Mouse (Mus musculus) lung, embryonic 16.5 days (tissue): ENCODE results near the gene Pde8b. TPM values are rescaled to one million over a fixed set of nuclear protein-coding genes. Genes with fewer than 3 reads are reported as not detected.

Experiments
- ATAC-seq: fragments of 200-750 bp; cut with Nextera tagmentation; 2 replicates; pipeline ENCODE4 v1.8.0; 2017; ENCODE audit warnings: low read depth, mild to moderate bottlenecking, moderate library complexity
- H3K27ac ChIP-seq: fragments of 300-500 bp; sonication (generic); 2 replicates; pipeline ENCODE4 v1.5.1; 2014; ENCODE audit warnings: mild to moderate bottlenecking, control low read depth, low read length
- H3K27me3 ChIP-seq: fragments of 300-500 bp; sonication (generic); 2 replicates; pipeline ENCODE4 v1.6.1; 2014; ENCODE audit warnings: low read depth, low read length, mixed read lengths; ENCODE audit not compliant: control insufficient read depth, insufficient read depth
- H3K36me3 ChIP-seq: fragments of 300-500 bp; sonication (generic); 2 replicates; pipeline ENCODE4 v1.6.1; 2014; ENCODE audit warnings: low read length; ENCODE audit not compliant: control insufficient read depth, insufficient read depth
- H3K4me1 ChIP-seq: fragments of 300-500 bp; sonication (generic); replicated peaks from 2 replicates; pipeline ENCODE4 v1.6.1; 2014; ENCODE audit warnings: low read length, mixed read lengths; ENCODE audit not compliant: control insufficient read depth, insufficient read depth
- H3K4me2 ChIP-seq: fragments of 300-500 bp; sonication (generic); 2 replicates; pipeline ENCODE4 v1.6.1; 2014; ENCODE audit warnings: low read depth, low read length, control low read depth
- H3K4me3 ChIP-seq: fragments of 300-500 bp; sonication (generic); 2 replicates; pipeline ENCODE4 v1.5.1; 2014; ENCODE audit warnings: mild to moderate bottlenecking, low read length, control low read depth
- H3K9ac ChIP-seq: fragments of 300-500 bp; sonication (generic); 2 replicates; pipeline ENCODE4 v1.6.1; 2014; ENCODE audit warnings: low read length, control low read depth
- H3K9me3 ChIP-seq: fragments of 300-500 bp; sonication (generic); 2 replicates; pipeline ENCODE4 v1.6.1; 2016; ENCODE audit warnings: low read length; ENCODE audit not compliant: control insufficient read depth
- WGBS: fragments of 180-500 bp; shearing (Covaris S2); extraction: QIAGEN DNeasy Blood & Tissue Kit; methylation state at CpG from one replicate; pipeline ENCODE4 v1.1.7; 2014; 5-methylcytosine and 5-hydroxymethylcytosine counted together
- polyA plus RNA-seq: library from polyadenylated mRNA; unstranded; fragments of >200 nt; fragmentation: Nextera tagmentation; extraction: Ambion mirVana; gene quantifications from 2 replicates; pipeline ENCODE4 v1.2.1, GENCODE M21; 2015

Gene Pde8b
- polyA plus RNA-seq, 1 experiment from 2014 or later: 9.4 TPM

DNA sequence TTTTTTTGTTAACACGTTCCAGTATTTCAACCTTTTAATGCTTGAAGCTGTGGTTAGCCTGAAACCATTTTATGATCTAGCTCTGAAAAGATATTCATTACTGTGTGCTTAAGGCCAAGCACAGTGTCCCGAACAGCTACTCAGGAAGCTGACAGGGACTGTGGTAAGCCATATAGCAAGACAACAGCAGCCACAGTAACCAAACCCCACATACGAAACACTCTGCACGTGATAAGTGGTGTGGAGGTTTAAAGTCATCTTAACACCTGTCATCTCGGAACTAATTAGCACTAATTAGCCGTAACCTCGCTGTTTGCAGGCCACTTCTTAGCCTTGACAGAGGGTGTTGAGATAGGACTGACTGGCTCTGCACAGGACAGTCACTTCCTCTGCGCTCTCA is 242.9 kb downstream of the Pde8b start:
- WGBS: 69% methylated on average over 8 of the region's 8 CpGs
- Histone ChIP-seq H3K4me1 (no peaks in the 10 kb centered on the region), H3K4me3 (no peak overlapping the region), H3K9ac (no peak overlapping the region), H3K4me2 (no peak overlapping the region), H3K9me3 (no peaks in the 10 kb centered on the region), H3K27ac (no peak overlapping the region), H3K36me3 (peaks cover 4% of the 10 kb centered on the region; the same call in 1 of the 2 replicates), H3K27me3 (no peaks in the 10 kb centered on the region)
- no peak for ATAC-seq

DNA sequence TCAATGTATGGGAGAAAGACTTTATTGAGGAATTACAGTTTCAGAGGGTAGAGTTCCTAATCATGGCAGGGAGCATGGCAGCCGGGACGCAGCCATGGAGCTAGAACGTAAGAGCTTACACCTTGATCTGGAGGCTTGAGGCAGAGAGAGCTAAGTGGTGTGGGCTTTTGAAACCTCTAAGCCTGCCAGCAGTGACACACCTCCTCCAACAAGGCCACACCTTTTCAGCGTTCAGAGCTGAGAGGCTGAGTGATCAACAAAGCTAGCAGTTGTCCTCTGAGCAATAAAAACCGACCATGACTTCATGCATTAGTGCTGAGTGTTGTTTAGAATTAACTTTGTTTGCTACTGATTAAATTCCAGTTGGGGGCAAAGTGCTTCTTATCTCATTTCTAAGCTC is 259.6 kb downstream of the Pde8b start:
- H3K4me1 ChIP-seq: no peaks in the 10 kb centered on the region
- no peak for ATAC-seq
- H3K9me3 ChIP-seq: no peaks in the 10 kb centered on the region; the same call in 1 of the 2 replicates
- H3K9ac ChIP-seq: no peak overlapping the region
- H3K27me3 ChIP-seq: no peaks in the 10 kb centered on the region
- no peaks in the 10 kb centered on the region for H3K36me3 ChIP-seq
- 36% methylated on average over 5 of the region's 5 CpGs for WGBS
- H3K4me3 ChIP-seq: no peak overlapping the region
- H3K4me2 ChIP-seq: no peak overlapping the region
- no peak overlapping the region for H3K27ac ChIP-seq

DNA sequence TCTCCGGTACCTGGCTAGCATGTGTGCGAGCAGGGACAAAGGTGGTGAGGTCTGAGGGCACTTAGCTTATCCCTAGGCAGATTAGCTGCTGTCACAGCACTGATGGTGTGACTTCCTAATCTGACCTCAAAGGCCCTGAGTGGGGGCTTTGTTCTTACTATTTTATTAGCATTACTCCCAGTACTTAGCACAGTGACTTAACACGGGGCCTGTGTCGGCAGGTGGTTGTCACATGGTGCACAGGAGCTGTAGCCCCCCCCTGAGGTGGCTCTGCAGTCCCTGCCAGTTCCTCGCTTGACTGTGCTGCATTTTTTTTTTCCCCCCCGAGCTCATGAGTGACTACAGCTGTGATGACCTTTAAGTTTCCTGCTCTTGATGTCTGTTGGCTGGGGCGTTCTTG is 271.1 kb downstream of the Pde8b start:
- Histone ChIP-seq H3K9ac (no peak overlapping the region), H3K9me3 (no peaks in the 10 kb centered on the region), H3K27me3 (no peaks in the 10 kb centered on the region), H3K27ac (no peak overlapping the region), H3K4me1 (peaks cover 14% of the 10 kb centered on the region; the same call in 1 of the 2 replicates), H3K4me2 (no peak overlapping the region), H3K4me3 (no peak overlapping the region), H3K36me3 (0 out of 2 replicates have a peak, but pooled peaks cover 3% of the 10 kb centered on the region)
- 41% methylated on average over 7 of the region's 7 CpGs for WGBS
- no peak for ATAC-seq

DNA sequence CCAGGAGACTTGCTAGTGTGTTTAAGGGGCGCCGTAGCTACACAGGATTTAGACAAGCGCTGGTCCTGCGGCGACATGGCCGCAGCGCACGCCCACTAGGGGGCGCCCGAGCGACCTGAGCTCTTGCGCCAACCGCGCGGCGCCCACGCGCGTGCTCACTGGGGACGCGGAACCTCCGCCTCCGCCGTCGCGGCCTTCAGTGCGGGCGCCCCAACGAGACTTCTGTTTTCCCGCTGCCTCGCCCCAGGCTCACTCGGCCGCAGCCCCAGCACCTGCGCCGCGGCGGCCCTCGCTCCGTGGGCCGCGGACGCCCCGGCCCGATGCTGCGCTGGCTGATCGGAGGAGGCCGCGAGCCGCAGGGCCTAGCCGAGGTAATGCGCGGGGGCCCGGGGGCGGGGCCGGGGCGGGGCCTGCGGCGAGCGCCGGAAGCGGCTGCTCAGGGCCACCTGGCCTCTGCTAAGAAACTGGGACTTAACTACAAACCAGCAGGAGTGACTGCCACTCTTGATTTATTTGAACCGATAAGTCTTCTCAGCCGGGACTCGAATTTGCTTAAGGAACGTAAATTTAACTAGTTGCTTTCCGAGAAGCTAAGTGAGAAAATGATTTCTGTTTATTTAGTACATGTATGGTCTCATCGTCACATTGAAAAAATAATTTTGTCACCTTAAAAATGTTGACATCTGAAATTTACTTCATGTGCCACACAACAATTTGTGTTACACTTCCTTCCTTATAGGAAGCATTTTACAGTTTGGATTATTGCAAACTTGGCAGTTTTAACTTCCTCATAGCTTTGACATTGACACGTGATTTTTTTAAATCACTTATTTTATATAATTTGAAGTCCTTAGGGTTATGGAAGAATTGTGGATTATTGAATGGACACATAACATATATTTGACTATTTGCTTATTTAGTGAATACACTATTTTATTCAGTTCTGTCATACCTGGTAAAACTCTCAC is 273.6 kb downstream of the Pde8b start, which contains the start of gene Wdr41:
TSS of gene Wdr41 (plus strand) at position 126 of the 968 bp plus-strand sequence.
- H3K27me3 ChIP-seq: no peaks in the 10 kb centered on the region
- 1% methylated on average over 57 of the region's 68 CpGs for WGBS
- H3K27ac ChIP-seq: peak within 1 kb of the TSS; percentile 98
- peak within 1 kb of the TSS; percentile 60 for H3K4me2 ChIP-seq
- H3K4me1 ChIP-seq: peaks cover 14% of the 10 kb centered on the region; the same call in 1 of the 2 replicates
- ATAC-seq: peak; percentile 99
- no peaks in the 10 kb centered on the region for H3K9me3 ChIP-seq
- no peaks in the 10 kb centered on the region for H3K36me3 ChIP-seq
- H3K9ac ChIP-seq: peak within 1 kb of the TSS; percentile 99
- H3K4me3 ChIP-seq: peak within 1 kb of the TSS; percentile 82

DNA sequence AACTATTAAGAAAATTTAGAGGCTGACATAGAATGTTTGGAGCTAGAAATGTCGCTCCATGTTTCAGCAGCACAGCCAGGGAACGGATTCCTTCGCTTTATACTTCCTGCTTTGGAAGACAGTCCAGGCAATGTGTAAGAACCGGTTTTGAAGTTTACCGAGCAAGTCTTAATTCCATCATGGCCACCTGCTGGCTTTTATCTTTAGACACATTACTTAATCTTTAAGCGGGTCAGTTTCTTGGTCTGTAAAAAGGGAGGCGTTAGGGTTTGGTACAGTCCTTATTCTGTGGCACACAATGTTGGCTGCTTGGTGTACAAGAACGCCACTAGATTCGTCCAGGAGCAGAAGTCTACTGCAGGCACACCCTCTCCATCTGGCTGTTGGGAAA is 274.3 kb downstream of the Pde8b start:
- peak overlapping the region; percentile 99 for H3K9ac ChIP-seq
- no peak; the same call in 1 of the 2 replicates for ATAC-seq

More for the DNA sequence above, 274.3 kb downstream of the Pde8b start:
- no peaks in the 10 kb centered on the region for H3K27me3 ChIP-seq
- no peaks in the 10 kb centered on the region for H3K36me3 ChIP-seq
- H3K4me3 ChIP-seq: peak overlapping the region; percentile 82
- peaks cover 14% of the 10 kb centered on the region; the same call in 1 of the 2 replicates for H3K4me1 ChIP-seq
- no peaks in the 10 kb centered on the region for H3K9me3 ChIP-seq
- peak overlapping the region; percentile 98 for H3K27ac ChIP-seq
- 14% methylated on average over 9 of the region's 9 CpGs for WGBS
- H3K4me2 ChIP-seq: peak overlapping the region; percentile 60

Other genes starting within 250 kb of the Pde8b start
- 51.8 and 59.9 TPM in 2 replicates for gene Zbed3, start 73.3 kb upstream of the Pde8b start, polyA plus RNA-seq
- 27.0 and 28.5 TPM in 2 replicates for gene Aggf1, start 125.0 kb upstream of the Pde8b start, polyA plus RNA-seq
- 0.18 TPM in 1 of 2 replicates, not detected in the other for gene Crhbp, start 194.6 kb upstream of the Pde8b start, polyA plus RNA-seq
- gene S100z, start 228.4 kb upstream of the Pde8b start, polyA plus RNA-seq: not detected in 2 replicates